Mouse (Mus musculus) stomach, embryonic 16.5 days (tissue): ENCODE measurements at regions not wholly inside any gene's neighbourhood (a gene's known extent, or its start where the extent isn't known, plus 50 kb on each side); places are given as distances from the start of the nearest gene placed in this dataset.

Experiments used
- ATAC-seq: fragments of 200-750 bp; cut with Nextera tagmentation; 2 replicates; pipeline ENCODE4 v1.8.0; 2017; ENCODE audit warnings: moderate number of reproducible peaks, moderate TSS enrichment; ENCODE audit not compliant: insufficient read depth, low FRiP score
- H3K27ac ChIP-seq: fragments of 300-500 bp; sonication (generic); 2 replicates; pipeline ENCODE4 v1.5.1; 2014; ENCODE audit warnings: low read length
- H3K27me3 ChIP-seq: fragments of 300-500 bp; sonication (generic); 2 replicates; pipeline ENCODE4 v1.6.1; 2014; ENCODE audit warnings: low read length, control low read depth, mixed read lengths; ENCODE audit not compliant: control insufficient read depth, insufficient read depth
- H3K36me3 ChIP-seq: fragments of 300-500 bp; sonication (generic); 2 replicates; pipeline ENCODE4 v1.6.1; 2014; ENCODE audit warnings: low read length; ENCODE audit not compliant: control insufficient read depth, insufficient read depth
- H3K4me1 ChIP-seq: fragments of 300-500 bp; sonication (generic); 2 replicates; pipeline ENCODE4 v1.6.1; 2014; ENCODE audit warnings: low read length, control low read depth, mixed read lengths; ENCODE audit not compliant: control insufficient read depth, insufficient read depth
- H3K4me2 ChIP-seq: fragments of 300-500 bp; sonication (generic); 2 replicates; pipeline ENCODE4 v1.6.1; 2014; ENCODE audit warnings: low read depth, low read length, mixed read lengths
- H3K4me3 ChIP-seq: fragments of 300-500 bp; sonication (generic); replicated peaks from 2 replicates; pipeline ENCODE4 v1.5.1; 2014; ENCODE audit warnings: mild to moderate bottlenecking, low read length
- H3K9ac ChIP-seq: fragments of 300-500 bp; sonication (generic); 2 replicates; pipeline ENCODE4 v1.6.1; 2014; ENCODE audit warnings: low read length
- H3K9me3 ChIP-seq: fragments of 300-500 bp; sonication (generic); replicated peaks from 2 replicates; pipeline ENCODE4 v1.6.1; 2016; ENCODE audit warnings: low read length, control low read depth; ENCODE audit not compliant: control insufficient read depth
- WGBS: fragments of 180-500 bp; shearing (Covaris S2); extraction: QIAGEN DNeasy Blood & Tissue Kit; methylation state at CpG from one replicate; pipeline ENCODE4 v1.1.7; 2014; 5-methylcytosine and 5-hydroxymethylcytosine counted together

DNA sequence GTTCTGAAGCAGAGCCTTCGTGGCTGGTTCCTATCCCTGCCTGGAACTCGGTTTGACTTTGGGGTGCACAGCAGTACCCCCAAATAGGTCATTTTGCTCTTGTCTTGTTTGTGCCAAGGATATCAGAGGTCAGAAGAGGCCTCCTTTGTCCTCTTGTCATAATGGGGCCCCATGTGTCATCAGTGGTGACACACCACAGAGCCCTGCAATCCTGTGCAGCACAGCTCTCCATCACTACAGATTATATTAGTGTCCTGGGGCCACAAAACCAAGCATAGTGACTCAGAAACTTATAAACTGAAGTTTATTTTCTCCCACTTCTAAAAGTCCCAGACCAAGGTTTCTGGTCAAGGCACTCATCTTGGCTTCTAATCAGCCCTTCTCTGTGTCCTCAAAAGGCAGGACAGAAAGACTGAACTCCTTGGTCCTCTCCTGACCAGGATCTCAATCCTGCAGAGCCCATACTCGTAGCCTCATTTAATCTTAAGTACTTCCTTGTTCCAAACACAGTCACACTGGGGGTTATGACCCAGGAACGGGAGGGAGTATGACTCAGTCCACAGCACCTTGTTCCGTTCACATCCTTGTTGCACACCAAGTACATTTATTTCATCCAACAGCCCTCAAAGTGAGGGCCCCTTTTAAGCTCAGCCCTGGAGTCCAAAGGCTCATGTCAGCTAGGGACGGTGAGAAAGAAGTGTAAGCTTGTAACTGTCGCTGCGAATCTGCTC, 63.2 kb upstream of the Sox13 start:
- Histone ChIP-seq H3K27me3 (no peaks in the 10 kb centered on the region), H3K4me2 (no peak overlapping the region), H3K9me3 (no peaks in the 10 kb centered on the region), H3K36me3 (no peaks in the 10 kb centered on the region), H3K4me1 (peaks cover 9% of the 10 kb centered on the region), H3K4me3 (no peak overlapping the region), H3K9ac (no peak overlapping the region), H3K27ac (no peak overlapping the region)
- ATAC-seq: no peak
- 65% methylated on average over 8 of the region's 8 CpGs for WGBS

DNA sequence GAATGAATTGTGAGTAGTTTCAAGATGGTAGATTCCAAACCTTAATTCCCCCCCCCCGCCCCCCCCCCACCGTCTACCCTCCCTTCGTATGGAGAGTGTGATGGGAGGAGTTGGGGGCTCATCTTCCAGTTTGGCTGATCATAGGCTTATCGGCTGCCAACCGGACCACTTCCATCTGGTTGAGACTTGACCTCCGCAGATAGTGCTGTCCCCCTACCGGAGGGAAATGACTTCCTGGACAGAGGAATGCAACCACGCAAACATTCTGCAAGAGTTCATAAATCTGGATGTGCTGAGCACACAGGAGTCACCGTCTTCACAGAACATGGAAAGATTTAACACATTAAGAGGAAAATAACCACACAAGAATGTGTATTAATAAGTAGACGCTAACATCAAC, 62.2 kb upstream of the Sox13 start:
- Histone ChIP-seq H3K4me2 (peak overlapping the region; percentile 30), H3K27me3 (no peaks in the 10 kb centered on the region), H3K4me1 (peaks cover 5% of the 10 kb centered on the region; the same call in 1 of the 2 replicates), H3K9me3 (no peaks in the 10 kb centered on the region), H3K36me3 (no peaks in the 10 kb centered on the region), H3K27ac (peak overlapping the region; percentile 19; the same call in 1 of the 2 replicates), H3K4me3 (no peak overlapping the region), H3K9ac (no peak overlapping the region)
- WGBS: 22% methylated on average over 10 of the region's 10 CpGs
- no peak for ATAC-seq

DNA sequence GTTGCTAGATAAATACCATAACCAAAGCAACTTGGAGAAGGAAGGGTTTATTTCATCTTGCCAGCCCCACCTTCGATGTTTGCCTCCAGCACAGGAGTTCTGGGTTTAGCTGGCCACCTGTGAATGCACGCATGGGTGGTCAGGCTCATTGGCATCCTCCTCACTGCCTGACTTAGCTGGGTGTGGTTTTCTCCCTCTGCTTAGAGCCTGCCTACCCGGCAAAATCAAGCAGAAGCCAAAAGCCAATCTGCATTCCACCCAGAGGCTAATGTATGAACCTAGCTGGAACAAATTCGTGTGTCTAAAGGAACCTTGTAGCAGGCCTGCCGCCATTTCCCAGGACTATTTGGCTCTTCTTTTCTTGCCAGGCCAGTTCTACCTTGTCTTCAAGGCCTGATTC, 58.7 kb upstream of the Sox13 start:
- Histone ChIP-seq H3K4me1 (peaks cover 5% of the 10 kb centered on the region; the same call in 1 of the 2 replicates), H3K4me3 (no peak overlapping the region), H3K27ac (no peak overlapping the region), H3K27me3 (no peaks in the 10 kb centered on the region), H3K4me2 (no peak overlapping the region), H3K9me3 (no peaks in the 10 kb centered on the region), H3K36me3 (no peaks in the 10 kb centered on the region), H3K9ac (no peak overlapping the region)
- ATAC-seq: no peak
- WGBS: 49% methylated on average over 5 of the region's 5 CpGs

DNA sequence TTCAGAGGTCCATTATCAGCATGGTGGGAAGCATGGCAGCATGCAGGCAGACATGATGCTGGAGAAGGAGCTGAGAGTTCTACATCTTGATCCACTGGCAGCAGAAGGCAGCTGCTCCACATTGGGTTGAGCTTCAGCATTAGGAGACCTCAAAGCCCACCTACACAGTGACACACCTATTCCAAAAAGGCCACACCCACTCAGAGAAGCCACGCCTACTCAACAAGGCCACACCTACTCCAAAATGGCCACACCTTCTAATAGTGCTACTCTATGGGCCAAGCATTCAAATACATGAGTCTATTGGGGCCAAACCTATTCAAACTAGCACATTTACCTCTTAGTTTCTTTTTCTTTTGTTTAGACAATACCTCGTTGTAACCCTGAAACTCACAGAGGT, 50.4 kb upstream of the Sox13 start:
- no peak overlapping the region for H3K4me3 ChIP-seq
- no peak overlapping the region for H3K9ac ChIP-seq
- 73% methylated on average over 2 of the region's 2 CpGs for WGBS
- no peak overlapping the region for H3K27ac ChIP-seq
- H3K4me2 ChIP-seq: no peak overlapping the region
- peaks cover 8% of the 10 kb centered on the region for H3K4me1 ChIP-seq
- no peak for ATAC-seq
- H3K27me3 ChIP-seq: no peaks in the 10 kb centered on the region
- H3K9me3 ChIP-seq: no peaks in the 10 kb centered on the region
- H3K36me3 ChIP-seq: no peaks in the 10 kb centered on the region
